Mouse (Mus musculus) G1E (cell line): ENCODE measurements around the gene Pard3.

Experiments used
- CTCF ChIP-seq: IDR thresholded peaks from 2 replicates; pipeline ENCODE4 v1.5.1; 2012; ENCODE audit warnings: low read depth, low read length, inconsistent platforms, mixed read lengths
- GATA1 ChIP-seq: IDR thresholded peaks from 2 replicates; pipeline ENCODE4 v1.6.1; 2012; ENCODE audit warnings: borderline replicate concordance, low read length, inconsistent platforms, mixed read lengths
- GATA2 ChIP-seq: IDR thresholded peaks from 2 replicates; pipeline ENCODE4 v1.6.1; 2012; ENCODE audit warnings: low read depth, low read length, inconsistent platforms, borderline replicate concordance
- POLR2AphosphoS5 ChIP-seq: IDR thresholded peaks from 2 replicates; pipeline ENCODE4 v1.6.1; 2012; ENCODE audit warnings: low read depth, low read length, inconsistent platforms; ENCODE audit not compliant: insufficient replicate concordance
- TAL1 ChIP-seq: conservative IDR thresholded peaks from 2 replicates; pipeline ENCODE4 v1.6.1; 2012; ENCODE audit warnings: low read depth, low read length, inconsistent platforms, mixed read lengths

- TF ChIP-seq CTCF, result no peak
- no peak for TF ChIP-seq GATA1
- no peak for TF ChIP-seq TAL1
- TF ChIP-seq GATA2, result no peak
- TF ChIP-seq POLR2AphosphoS5, result no peak
Measured at GRCm38 (mm10) chr8:127556964-127557363, 493.3 kb downstream of the Pard3 start.
